ENCODE assay signal across 13 mouse cellular contexts in the genomic region with DNA sequence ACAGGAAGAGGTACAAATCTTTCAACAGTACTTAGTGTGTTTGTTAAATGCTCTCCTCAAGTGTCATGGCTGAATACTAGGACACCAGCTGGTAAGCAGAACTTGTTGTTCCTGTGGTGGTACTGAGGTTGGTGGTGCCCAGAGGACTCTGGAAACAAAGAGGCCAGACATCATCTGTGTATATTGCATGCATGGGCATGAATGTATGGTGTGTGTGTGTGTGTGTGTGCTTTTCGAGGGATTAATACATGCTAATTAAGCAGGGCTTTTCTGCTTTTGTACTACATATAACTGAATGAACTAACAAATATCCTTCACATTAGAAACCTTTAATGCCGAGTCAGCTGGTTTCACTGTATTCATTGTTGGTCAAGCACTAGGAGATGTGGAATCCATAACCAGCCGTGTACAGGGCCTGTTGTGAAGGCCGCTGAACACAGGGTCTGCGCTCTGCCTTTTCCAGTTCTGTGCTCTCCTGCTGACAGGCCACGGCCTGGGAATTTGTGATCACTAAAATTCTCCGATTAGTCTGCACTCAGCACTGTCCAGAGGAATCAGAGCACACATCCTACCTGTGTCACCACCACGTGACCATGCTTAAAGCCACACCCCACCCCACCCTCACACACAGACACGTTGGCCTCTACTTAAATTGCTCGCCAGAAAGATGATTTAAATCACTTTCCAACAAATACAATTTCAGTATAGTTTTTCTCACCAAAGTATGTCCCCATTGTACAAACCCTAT.
DNase-seq lines count a peak whose midpoint lies in the region; ATAC-seq and TF ChIP-seq lines count a peak whose summit lies in the region.
"Had no signal": no experiment of that assay in that cellular context is flagged by ENCODE, and none has a peak within 500 bp of the region (broad histone marks: within the 10 kb centered on the region; RNA-seq: fewer than 3 reads in every experiment).

No protein-coding gene starts in this region.

- H3K9ac ChIP-seq in heart, embryonic 11.5 days (ENCODE audit: low read depth, low read length) = 0 out of 2 replicates have a peak overlapping the region, but pooled peaks have one; percentile 22
- no peak overlapping the region for H3K9ac ChIP-seq in lung, postnatal 0 days (replicated peaks; ENCODE audit: low read depth)
- no peak overlapping the region for H3K9ac ChIP-seq in embryonic facial prominence, embryonic 14.5 days (ENCODE audit: low read depth, low read length)
- H3K9ac ChIP-seq: liver, embryonic 14.5 days had no signal

- WGBS in heart, embryonic 11.5 days (ENCODE audit: insufficient replicate concordance) = 43% methylated on average over 10 of the region's 10 CpGs
- WGBS in lung, postnatal 0 days = 59% methylated on average over 10 of the region's 10 CpGs
- 50% methylated on average over 10 of the region's 10 CpGs for WGBS in embryonic facial prominence, embryonic 14.5 days

- H3ac ChIP-seq in myocyte (ENCODE audit: control insufficient read depth, insufficient read length) = no peak overlapping the region

- no peak for ATAC-seq in heart, embryonic 11.5 days (replicated peaks; ENCODE audit: insufficient number of reproducible peaks, low FRiP score, low TSS enrichment)
- peak; percentile 26; the same call in 1 of the 2 replicates for ATAC-seq in lung, postnatal 0 days
- ATAC-seq in embryonic facial prominence, embryonic 14.5 days (ENCODE audit: low read depth) = no peak

- DNase-seq in heart, postnatal 10 days = no peak
- DNase-seq in lung, postnatal 0 days (ENCODE audit: low spot score) = no peak
- no peak for DNase-seq in lung, postnatal 25 days (ENCODE audit: low spot score)
- no peak for DNase-seq in embryonic facial prominence, embryonic 14.5 days (ENCODE audit: low spot score)
- DNase-seq in right cerebral cortex, postnatal 14 days = no peak
- DNase-seq in frontal cortex, postnatal 14 days (ENCODE audit: low spot score in 2 of 2) = no peak
- DNase-seq: adrenal gland, postnatal 14 days; cerebellum, adult 11 months; heart, postnatal 36 days; thymus, postnatal 36 days had no signal

- TF ChIP-seq POLR2A in myocyte (IDR thresholded peaks at IDR 0.05; ENCODE audit: insufficient read length, low read depth) = no peak

- peaks cover 31% of the 10 kb centered on the region for H3K4me1 ChIP-seq in heart, embryonic 11.5 days (ENCODE audit: control insufficient read depth, insufficient read depth, low read length)
- peaks cover 12% of the 10 kb centered on the region for H3K4me1 ChIP-seq in lung, postnatal 0 days (ENCODE audit: insufficient read depth, low read depth, low read length)
- H3K4me1 ChIP-seq in embryonic facial prominence, embryonic 14.5 days (ENCODE audit: control insufficient read depth, insufficient read depth, low read length) = peaks cover 15% of the 10 kb centered on the region

- H3K9me3 ChIP-seq in heart, embryonic 11.5 days (replicated peaks; ENCODE audit: control insufficient read depth, low read length) = no peaks in the 10 kb centered on the region
- no peaks in the 10 kb centered on the region for H3K9me3 ChIP-seq in lung, postnatal 0 days (ENCODE audit: low read length)
- H3K9me3 ChIP-seq in embryonic facial prominence, embryonic 14.5 days (ENCODE audit: control insufficient read depth, low read length) = no peaks in the 10 kb centered on the region

- H3K4me2 ChIP-seq in heart, embryonic 11.5 days = no peak overlapping the region
- H3K4me2 ChIP-seq in lung, postnatal 0 days (replicated peaks; ENCODE audit: low read depth, low read length) = no peak overlapping the region
- H3K4me2 ChIP-seq in embryonic facial prominence, embryonic 14.5 days (ENCODE audit: low read depth, low read length) = no peak overlapping the region
- H3K4me2 ChIP-seq in myocyte (ENCODE audit: low read depth) = peak overlapping the region; percentile 49

- no peak for TF ChIP-seq EP300 in lung, postnatal 0 days (IDR thresholded peaks at IDR 0.05)

- no peaks in the 10 kb centered on the region for H3K36me3 ChIP-seq in heart, embryonic 11.5 days (ENCODE audit: control insufficient read depth, insufficient read depth, low read length)
- H3K36me3 ChIP-seq in lung, postnatal 0 days (ENCODE audit: insufficient read depth, low read length) = no peaks in the 10 kb centered on the region
- no peaks in the 10 kb centered on the region for H3K36me3 ChIP-seq in embryonic facial prominence, embryonic 14.5 days (ENCODE audit: control insufficient read depth, insufficient read depth, low read length)
- no peaks in the 10 kb centered on the region for H3K36me3 ChIP-seq in myocyte (ENCODE audit: control insufficient read depth, insufficient read depth)

- 0 out of 2 replicates have a peak overlapping the region, but pooled peaks have one; percentile 35 for H3K27ac ChIP-seq in heart, embryonic 11.5 days (ENCODE audit: low read depth, low read length)
- no peak overlapping the region for H3K27ac ChIP-seq in lung, postnatal 0 days (ENCODE audit: low read length)
- 0 out of 2 replicates have a peak overlapping the region, but pooled peaks have one; percentile 19 for H3K27ac ChIP-seq in embryonic facial prominence, embryonic 14.5 days (replicated peaks; ENCODE audit: low read depth, low read length)
- H3K27ac ChIP-seq: liver, embryonic 14.5 days had no signal

- intact Hi-C loops in heart, postnatal 10 days (cut with DNase I) = no loop called here

- no peaks in the 10 kb centered on the region for H3K27me3 ChIP-seq in heart, embryonic 11.5 days (ENCODE audit: control insufficient read depth, insufficient read depth, low read length)
- no peaks in the 10 kb centered on the region for H3K27me3 ChIP-seq in lung, postnatal 0 days (replicated peaks; ENCODE audit: insufficient read depth, low read length)
- H3K27me3 ChIP-seq in embryonic facial prominence, embryonic 14.5 days (replicated peaks; ENCODE audit: control insufficient read depth, insufficient read depth, low read length) = no peaks in the 10 kb centered on the region
- no peaks in the 10 kb centered on the region for H3K27me3 ChIP-seq in myocyte (ENCODE audit: control insufficient read depth, insufficient read depth, insufficient read length)

- no peak for TF ChIP-seq CTCF in lung, postnatal 0 days (IDR thresholded peaks at IDR 0.05)

- H3K79me2 ChIP-seq in myocyte (ENCODE audit: control insufficient read depth, insufficient read depth) = peaks cover 5% of the 10 kb centered on the region

- H3K4me3 ChIP-seq in heart, embryonic 11.5 days (ENCODE audit: low read depth, low read length) = no peak overlapping the region
- H3K4me3 ChIP-seq in lung, postnatal 0 days (ENCODE audit: low read depth, low read length) = no peak overlapping the region
- H3K4me3 ChIP-seq in embryonic facial prominence, embryonic 14.5 days (ENCODE audit: low read depth, low read length) = no peak overlapping the region
- no peak overlapping the region for H3K4me3 ChIP-seq in myocyte

TF ChIP-seq in myocyte, 11 proteins besides CTCF, POLR2A, EP300 and RAD21:
- no peak for TF ChIP-seq E2F4 (IDR thresholded peaks at IDR 0.05; ENCODE audit: insufficient read depth)
- no peak for TF ChIP-seq REST (IDR thresholded peaks at IDR 0.05; ENCODE audit: insufficient read depth, insufficient read length)
- TF ChIP-seq USF1 (IDR thresholded peaks at IDR 0.05; ENCODE audit: low read depth) = peak; percentile 65
- TF ChIP-seq MYOG (IDR thresholded peaks at IDR 0.05; ENCODE audit: control insufficient read depth in 1 of 3, insufficient read depth in 1 of 3, insufficient read length in 2 of 3, low read depth in 2 of 3) = no peak
- no peak for TF ChIP-seq MYOD1 (IDR thresholded peaks at IDR 0.05; ENCODE audit: control insufficient read depth in 1 of 3, insufficient read length in 2 of 3, low read depth in 2 of 3)
- no peak for TF ChIP-seq TCF12 (IDR thresholded peaks at IDR 0.05; ENCODE audit: insufficient read depth, poor library complexity, severe bottlenecking)
